Mouse (Mus musculus): ENCODE results near the gene Cbfa2t2. TPM values are rescaled to one million over a fixed set of nuclear protein-coding genes. Genes with fewer than 3 reads are reported as not detected.

The Cbfa2t2 gene
- polyA plus RNA-seq, 1 experiment = 7.5 TPM

GRCm38 (mm10) chr2:154539720-154540119 lies 103.4 kb downstream of the Cbfa2t2 start:
- TF ChIP-seq POLR2A (IDR thresholded peaks at IDR 0.05; ENCODE audit: insufficient read length, low read depth) (no peak), TCF3 (IDR thresholded peaks at IDR 0.05; ENCODE audit: insufficient read length, low read depth) (no peak), SRF (IDR thresholded peaks at IDR 0.05; ENCODE audit: control insufficient read depth, insufficient read length, low read depth) (no peak), POLR2AphosphoS2 (IDR thresholded peaks at IDR 0.05; ENCODE audit: insufficient read length, low read depth) (no peak), TCF12 (IDR thresholded peaks at IDR 0.05; ENCODE audit: insufficient read depth, poor library complexity, severe bottlenecking) (no peak), REST (IDR thresholded peaks at IDR 0.05; ENCODE audit: insufficient read depth, insufficient read length) (no peak), USF1 (IDR thresholded peaks at IDR 0.05; ENCODE audit: low read depth) (no peak), MYOG (IDR thresholded peaks at IDR 0.05; ENCODE audit: control insufficient read depth in 1 of 3, insufficient read depth in 1 of 3, insufficient read length in 2 of 3, low read depth in 2 of 3) (no peak), MAX (IDR thresholded peaks at IDR 0.05; ENCODE audit: low read depth) (no peak), MYOD1 (IDR thresholded peaks at IDR 0.05; ENCODE audit: control insufficient read depth in 1 of 3, insufficient read length in 2 of 3, low read depth in 2 of 3) (no peak), E2F4 (IDR thresholded peaks at IDR 0.05; ENCODE audit: insufficient read depth) (no peak), CEBPB (IDR thresholded peaks at IDR 0.05; ENCODE audit: insufficient read depth, poor library complexity, severe bottlenecking) (no peak)
- no peaks in the 10 kb centered on the region for H3K27me3 ChIP-seq (ENCODE audit: control insufficient read depth, insufficient read depth, insufficient read length)
- no peak overlapping the region for H3K4me2 ChIP-seq (ENCODE audit: low read depth)
- no peak overlapping the region for H3K4me3 ChIP-seq
- H3K79me2 ChIP-seq (ENCODE audit: control insufficient read depth, insufficient read depth) = no peaks in the 10 kb centered on the region
- H3ac ChIP-seq (ENCODE audit: control insufficient read depth, insufficient read length) = no peak overlapping the region
- H3K36me3 ChIP-seq (ENCODE audit: control insufficient read depth, insufficient read depth) = no peaks in the 10 kb centered on the region

GRCm38 (mm10) chr2:154541630-154542029 lies 105.3 kb downstream of the Cbfa2t2 start:
- no peaks in the 10 kb centered on the region for H3K36me3 ChIP-seq (ENCODE audit: control insufficient read depth, insufficient read depth)
- H3K27me3 ChIP-seq (ENCODE audit: control insufficient read depth, insufficient read depth, insufficient read length) = no peaks in the 10 kb centered on the region
- no peak overlapping the region for H3K4me3 ChIP-seq
- no peak overlapping the region for H3K4me2 ChIP-seq (ENCODE audit: low read depth)
- no peak overlapping the region for H3ac ChIP-seq (ENCODE audit: control insufficient read depth, insufficient read length)
- H3K79me2 ChIP-seq (ENCODE audit: control insufficient read depth, insufficient read depth) = no peaks in the 10 kb centered on the region
- TF ChIP-seq REST (IDR thresholded peaks at IDR 0.05; ENCODE audit: insufficient read depth, insufficient read length) = no peak
- no peak for TF ChIP-seq MYOD1 (IDR thresholded peaks at IDR 0.05; ENCODE audit: control insufficient read depth in 1 of 3, insufficient read length in 2 of 3, low read depth in 2 of 3)
- TF ChIP-seq MAX (IDR thresholded peaks at IDR 0.05; ENCODE audit: low read depth) = no peak
- TF ChIP-seq TCF3 (IDR thresholded peaks at IDR 0.05; ENCODE audit: insufficient read length, low read depth) = no peak
- TF ChIP-seq POLR2AphosphoS2 (IDR thresholded peaks at IDR 0.05; ENCODE audit: insufficient read length, low read depth) = no peak
- TF ChIP-seq POLR2A (IDR thresholded peaks at IDR 0.05; ENCODE audit: insufficient read length, low read depth) = no peak
- TF ChIP-seq MYOG (IDR thresholded peaks at IDR 0.05; ENCODE audit: control insufficient read depth in 1 of 3, insufficient read depth in 1 of 3, insufficient read length in 2 of 3, low read depth in 2 of 3) = no peak
- TF ChIP-seq USF1 (IDR thresholded peaks at IDR 0.05; ENCODE audit: low read depth) = no peak
- TF ChIP-seq TCF12 (IDR thresholded peaks at IDR 0.05; ENCODE audit: insufficient read depth, poor library complexity, severe bottlenecking) = no peak
- TF ChIP-seq SRF (IDR thresholded peaks at IDR 0.05; ENCODE audit: control insufficient read depth, insufficient read length, low read depth) = no peak
- TF ChIP-seq CEBPB (IDR thresholded peaks at IDR 0.05; ENCODE audit: insufficient read depth, poor library complexity, severe bottlenecking) = no peak
- TF ChIP-seq E2F4 (IDR thresholded peaks at IDR 0.05; ENCODE audit: insufficient read depth) = no peak

- Histone ChIP-seq H3K79me2 (ENCODE audit: control insufficient read depth, insufficient read depth) (no peaks in the 10 kb centered on the region), H3K36me3 (ENCODE audit: control insufficient read depth, insufficient read depth) (no peaks in the 10 kb centered on the region), H3K4me2 (ENCODE audit: low read depth) (no peak overlapping the region), H3ac (ENCODE audit: control insufficient read depth, insufficient read length) (no peak overlapping the region), H3K4me3 (no peak overlapping the region), H3K27me3 (ENCODE audit: control insufficient read depth, insufficient read depth, insufficient read length) (no peaks in the 10 kb centered on the region)
- TF ChIP-seq POLR2AphosphoS2 (IDR thresholded peaks at IDR 0.05; ENCODE audit: insufficient read length, low read depth) (no peak), TCF3 (IDR thresholded peaks at IDR 0.05; ENCODE audit: insufficient read length, low read depth) (no peak), CEBPB (IDR thresholded peaks at IDR 0.05; ENCODE audit: insufficient read depth, poor library complexity, severe bottlenecking) (no peak), SRF (IDR thresholded peaks at IDR 0.05; ENCODE audit: control insufficient read depth, insufficient read length, low read depth) (no peak)
These were observed 107.5 kb downstream of the Cbfa2t2 start for GRCm38 (mm10) chr2:154543567-154544347.

GRCm38 (mm10) chr2:154546711-154547110 lies 110.4 kb downstream of the Cbfa2t2 start, which contains the start of gene 1700003F12Rik:
TSS of gene 1700003F12Rik (plus strand) at chr2:154547085.
- TF ChIP-seq REST (IDR thresholded peaks at IDR 0.05; ENCODE audit: insufficient read depth, insufficient read length) (no peak), MYOG (IDR thresholded peaks at IDR 0.05; ENCODE audit: control insufficient read depth in 1 of 3, insufficient read depth in 1 of 3, insufficient read length in 2 of 3, low read depth in 2 of 3) (no peak), POLR2A (IDR thresholded peaks at IDR 0.05; ENCODE audit: insufficient read length, low read depth) (no peak), CEBPB (IDR thresholded peaks at IDR 0.05; ENCODE audit: insufficient read depth, poor library complexity, severe bottlenecking) (no peak), USF1 (IDR thresholded peaks at IDR 0.05; ENCODE audit: low read depth) (no peak), TCF12 (IDR thresholded peaks at IDR 0.05; ENCODE audit: insufficient read depth, poor library complexity, severe bottlenecking) (no peak), MYOD1 (IDR thresholded peaks at IDR 0.05; ENCODE audit: control insufficient read depth in 1 of 3, insufficient read length in 2 of 3, low read depth in 2 of 3) (no peak), SRF (IDR thresholded peaks at IDR 0.05; ENCODE audit: control insufficient read depth, insufficient read length, low read depth) (no peak), E2F4 (IDR thresholded peaks at IDR 0.05; ENCODE audit: insufficient read depth) (no peak), POLR2AphosphoS2 (IDR thresholded peaks at IDR 0.05; ENCODE audit: insufficient read length, low read depth) (no peak), MAX (IDR thresholded peaks at IDR 0.05; ENCODE audit: low read depth) (no peak), TCF3 (IDR thresholded peaks at IDR 0.05; ENCODE audit: insufficient read length, low read depth) (no peak)
- H3ac ChIP-seq (ENCODE audit: control insufficient read depth, insufficient read length) = no peak within 1 kb of the TSS
- H3K79me2 ChIP-seq (ENCODE audit: control insufficient read depth, insufficient read depth) = no peaks in the 10 kb centered on the region

More at GRCm38 (mm10) chr2:154546711-154547110, 110.4 kb downstream of the Cbfa2t2 start, which contains the start of gene 1700003F12Rik:
- no peak within 1 kb of the TSS for H3K4me3 ChIP-seq
- H3K27me3 ChIP-seq (ENCODE audit: control insufficient read depth, insufficient read depth, insufficient read length) = no peaks in the 10 kb centered on the region
- H3K36me3 ChIP-seq (ENCODE audit: control insufficient read depth, insufficient read depth) = no peaks in the 10 kb centered on the region
- H3K4me2 ChIP-seq (ENCODE audit: low read depth) = no peak within 1 kb of the TSS

Measured in myocyte (in vitro differentiated cells).